Mouse (Mus musculus) megakaryocyte progenitor cell, adult 5-6 weeks (primary cell): ENCODE results near the gene Pgk1. TPM values are rescaled to one million over a fixed set of nuclear protein-coding genes. Genes with fewer than 3 reads are reported as not detected.

Experiments
- ATAC-seq: replicated peaks from 2 replicates; pipeline ENCODE4 v1.8.0; 2016; ENCODE audit warnings: mild to moderate bottlenecking, moderate TSS enrichment, inconsistent platforms; ENCODE audit not compliant: poor library complexity
- total RNA-seq, 2 experiments: library from RNA; stranded (forward) in 1 of 2; stranded (reverse) in 1 of 2; fragments of 157-497, 149-512 nt in 1 of 2; fragments of 200-1000 nt in 1 of 2; gene quantifications; 2 replicates each; pipeline versions ENCODE4 v1.2.3 to v1.2.4; 2015 to 2017

The Pgk1 gene
- total RNA-seq, 2 experiments from 2014 or later, result 366 to 406 TPM

GRCm38 (mm10) chrX:106209100-106209499 is 22.2 kb downstream of the Pgk1 start:
- ATAC-seq, result no peak

GRCm38 (mm10) chrX:106219171-106220032 is 32.5 kb downstream of the Pgk1 start:
- peak; percentile 98 for ATAC-seq

- ATAC-seq, result no peak
Observed at GRCm38 (mm10) chrX:106221058-106221457, 34.2 kb downstream of the Pgk1 start, which contains the start of gene Taf9b. TSS of gene Taf9b (minus strand) at chrX:106221158.

Other genes with a start within 250 kb of the Pgk1 start
- 71.6 and 77.2 TPM in 2 replicates for gene Magt1, start 175.2 kb upstream of the Pgk1 start, total RNA-seq (2015)
- 91.2 and 112 TPM in 2 replicates for gene Magt1, start 175.2 kb upstream of the Pgk1 start, total RNA-seq (2017)
- gene Cox7b, start 171.4 kb upstream of the Pgk1 start, total RNA-seq (2015), result 356 and 368 TPM in 2 replicates
- gene Cox7b, start 171.4 kb upstream of the Pgk1 start, total RNA-seq (2017), result 459 and 491 TPM in 2 replicates
- 3.9 and 8.3 TPM in 2 replicates for gene Atp7a, start 159.8 kb upstream of the Pgk1 start, total RNA-seq (2015)
- gene Atp7a, start 159.8 kb upstream of the Pgk1 start, total RNA-seq (2017), result 3.5 and 4.2 TPM in 2 replicates
- 1.3 and 1.6 TPM in 2 replicates for gene Tlr13, start 43.9 kb upstream of the Pgk1 start, total RNA-seq (2015)
- 1.00 and 1.4 TPM in 2 replicates for gene Tlr13, start 43.9 kb upstream of the Pgk1 start, total RNA-seq (2017)
- 6.4 and 11.1 TPM in 2 replicates for gene Taf9b, start 34.1 kb downstream of the Pgk1 start, total RNA-seq (2015)
- 1.0 and 4.1 TPM in 2 replicates for gene Taf9b, start 34.1 kb downstream of the Pgk1 start, total RNA-seq (2017)
- gene Fnd3c2, start 68.3 kb downstream of the Pgk1 start, total RNA-seq (2015), result not detected in 2 replicates
- not detected in 2 replicates for gene Fnd3c2, start 68.3 kb downstream of the Pgk1 start, total RNA-seq (2017)